Mouse (Mus musculus) embryonic fibroblast, embryonic 13.5 days (primary cell): ENCODE data around the gene Qpctl. TPM values are rescaled to one million over a fixed set of nuclear protein-coding genes. Genes with fewer than 3 reads are reported as not detected.
A peak's percentile ranks its signal among the peaks of the same experiment; 100 is the strongest.

Source experiments
- H3K27ac ChIP-seq: 2 replicates; pipeline ENCODE4 v1.5.1; 2012; ENCODE audit warnings: low read length, control low read depth, inconsistent platforms; ENCODE audit not compliant: insufficient read depth
- H3K4me1 ChIP-seq: 2 replicates; pipeline ENCODE4 v1.6.1; 2011; ENCODE audit warnings: low read length; ENCODE audit not compliant: control insufficient read depth, insufficient read depth
- H3K4me3 ChIP-seq: 2 replicates; pipeline ENCODE4 v1.5.1; 2011; ENCODE audit warnings: mild to moderate bottlenecking, control low read depth, low read length; ENCODE audit not compliant: insufficient read depth
- CTCF ChIP-seq: IDR thresholded peaks from 2 replicates; pipeline ENCODE4 v1.5.1; 2011; ENCODE audit warnings: mild to moderate bottlenecking, control low read depth, low read length, moderate library complexity, borderline replicate concordance; ENCODE audit not compliant: insufficient read depth
- POLR2A ChIP-seq: IDR thresholded peaks from 2 replicates; pipeline ENCODE4 v1.6.1; 2011; ENCODE audit warnings: low read depth, mild to moderate bottlenecking, control low read depth, low read length, moderate library complexity
- polyA plus RNA-seq: library from polyadenylated mRNA; stranded (reverse); fragments of >200 nt; gene quantifications from 2 replicates; pipeline ENCODE4 v1.2.4, GENCODE M21; 2011; ENCODE audit warnings: low read depth; ENCODE audit not compliant: missing spikeins, insufficient read length

The Qpctl gene
- polyA plus RNA-seq, 1 experiment: 16.3 TPM

GRCm38 (mm10) chr7:19178443-19179092, 29.5 kb upstream of the Qpctl start:
- Histone ChIP-seq H3K4me3 (peak overlapping the region; percentile 12; the same call in 1 of the 2 replicates), H3K27ac (no peak overlapping the region), H3K4me1 (peaks cover 2% of the 10 kb centered on the region; the same call in 1 of the 2 replicates)
- TF ChIP-seq POLR2A (no peak), CTCF (peak; percentile 39; the same call in 1 of the 2 replicates)

DNA sequence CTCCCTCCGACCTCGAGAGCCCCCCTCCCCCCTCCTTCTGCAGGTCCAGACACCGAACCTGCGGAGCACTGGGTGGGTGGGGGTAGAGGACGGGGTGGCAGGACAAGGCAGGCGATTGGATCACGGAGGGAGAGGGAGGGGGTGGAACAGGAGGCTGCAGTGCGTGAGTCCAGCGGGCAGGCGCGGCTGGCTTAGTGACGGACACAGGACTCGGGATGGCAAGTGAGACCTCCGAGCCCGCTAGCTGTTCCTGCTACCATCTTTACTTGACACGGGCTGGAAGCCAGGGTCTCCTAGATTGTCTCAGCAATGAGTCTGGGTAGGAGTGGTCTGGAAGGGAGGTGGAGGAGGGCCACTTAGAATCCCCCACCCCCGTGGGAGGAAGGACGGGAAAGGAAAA, 28.9 kb upstream of the Qpctl start:
- no peak overlapping the region for H3K27ac ChIP-seq
- peaks cover 2% of the 10 kb centered on the region; the same call in 1 of the 2 replicates for H3K4me1 ChIP-seq
- TF ChIP-seq POLR2A: no peak
- TF ChIP-seq CTCF: no peak
- H3K4me3 ChIP-seq: no peak overlapping the region

- no peak overlapping the region for H3K4me3 ChIP-seq
- H3K4me1 ChIP-seq: no peaks in the 10 kb centered on the region
- H3K27ac ChIP-seq: no peak overlapping the region
- TF ChIP-seq POLR2A: no peak
- TF ChIP-seq CTCF: no peak
These were observed 28.1 kb upstream of the Qpctl start for GRCm38 (mm10) chr7:19177216-19177615.

DNA sequence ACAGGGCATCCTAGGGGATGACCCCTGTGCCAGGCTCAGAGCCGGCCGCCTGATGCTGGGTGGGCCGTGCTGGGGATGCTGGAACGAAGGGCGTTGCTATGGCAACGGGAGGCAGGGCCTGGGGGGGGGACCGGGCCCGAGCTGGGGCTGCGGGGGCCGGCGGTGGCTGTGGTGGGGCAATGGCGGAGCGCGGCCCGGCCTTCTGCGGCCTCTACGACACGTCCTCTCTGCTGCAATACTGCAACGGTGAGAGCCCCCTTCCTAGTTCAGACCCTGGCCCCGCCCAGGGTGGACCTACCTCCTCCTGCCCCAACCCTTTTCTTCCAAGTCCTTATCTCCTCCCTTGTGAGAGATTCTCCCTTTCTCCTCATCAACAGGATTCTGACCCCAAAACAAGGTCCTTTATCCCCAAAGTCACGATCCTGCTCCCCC, 27.4 kb upstream of the Qpctl start:
- no peak overlapping the region for H3K4me3 ChIP-seq
- no peak overlapping the region for H3K27ac ChIP-seq
- no peaks in the 10 kb centered on the region for H3K4me1 ChIP-seq
- no peak for TF ChIP-seq CTCF
- TF ChIP-seq POLR2A: no peak

DNA sequence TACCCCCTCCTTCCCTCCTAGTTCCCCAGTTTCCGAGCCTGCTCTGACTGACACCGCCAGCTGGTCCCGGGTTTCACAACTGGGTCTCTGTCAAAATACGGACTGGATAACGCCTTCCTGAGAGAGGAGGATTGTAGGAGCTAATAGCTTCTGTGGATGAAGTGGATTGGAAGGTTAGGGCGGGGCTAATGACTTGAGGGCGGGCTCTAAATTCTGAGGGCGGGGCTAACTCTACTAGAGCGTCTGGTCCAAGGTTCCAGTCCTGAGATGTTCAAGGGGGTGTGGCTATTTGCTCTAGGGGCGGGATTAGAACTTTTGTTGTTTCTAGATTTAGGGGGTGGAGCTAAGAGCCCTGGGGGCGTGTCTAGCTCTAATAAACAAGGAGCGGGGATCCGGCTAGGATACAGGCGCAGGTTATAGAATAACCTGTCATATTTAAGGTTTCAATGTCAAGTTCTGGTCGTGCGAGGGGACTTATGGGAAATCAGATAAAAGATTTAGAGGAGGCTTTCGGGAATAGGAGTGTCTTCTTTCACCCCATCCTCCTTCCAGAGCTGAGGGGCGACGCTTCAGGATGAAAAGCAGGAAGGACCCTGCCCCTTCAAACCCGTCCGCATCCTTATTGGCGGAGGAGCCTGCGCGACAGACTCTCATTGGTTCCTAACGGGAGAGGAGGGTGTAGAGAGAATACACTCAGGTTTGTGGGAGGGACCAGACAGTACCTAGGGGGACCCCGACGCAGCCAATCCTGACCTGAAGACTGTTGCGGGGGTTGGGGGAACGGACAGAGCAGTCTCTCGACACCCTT, 26.8 kb upstream of the Qpctl start, which contains the start of gene Eml2:
Gene Eml2, plus strand, starts transcription at position 714 of the 808 bp plus-strand sequence.
- Histone ChIP-seq H3K4me3 (no peak within 1 kb of the TSS), H3K27ac (no peak within 1 kb of the TSS), H3K4me1 (no peaks in the 10 kb centered on the region)
- no peak for TF ChIP-seq POLR2A
- TF ChIP-seq CTCF: no peak

DNA sequence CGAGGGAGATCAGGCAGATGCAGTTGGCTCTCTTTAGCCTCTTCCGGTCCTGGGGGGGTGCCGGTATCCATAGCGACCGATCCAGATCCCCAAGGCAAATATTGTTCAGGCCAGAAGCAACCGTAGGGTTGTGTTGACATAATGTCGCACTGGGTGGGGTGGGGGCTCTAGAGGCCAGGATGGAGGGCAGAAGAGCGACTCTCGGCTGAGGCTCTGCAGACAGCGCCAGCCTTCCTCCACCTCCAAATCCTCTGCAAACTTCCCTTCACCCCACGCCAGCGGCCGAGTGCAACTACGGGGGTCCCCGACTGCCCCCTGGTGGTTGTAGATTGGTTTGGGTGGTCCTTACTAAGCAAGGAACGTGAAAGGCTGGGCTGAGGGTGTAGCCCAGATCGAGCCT, 23.8 kb upstream of the Qpctl start:
- no peak for TF ChIP-seq POLR2A
- TF ChIP-seq CTCF: peak; percentile 48; the same call in 1 of the 2 replicates
- H3K4me1 ChIP-seq: no peaks in the 10 kb centered on the region
- no peak overlapping the region; the same call in 1 of the 2 replicates for H3K4me3 ChIP-seq
- H3K27ac ChIP-seq: no peak overlapping the region

DNA sequence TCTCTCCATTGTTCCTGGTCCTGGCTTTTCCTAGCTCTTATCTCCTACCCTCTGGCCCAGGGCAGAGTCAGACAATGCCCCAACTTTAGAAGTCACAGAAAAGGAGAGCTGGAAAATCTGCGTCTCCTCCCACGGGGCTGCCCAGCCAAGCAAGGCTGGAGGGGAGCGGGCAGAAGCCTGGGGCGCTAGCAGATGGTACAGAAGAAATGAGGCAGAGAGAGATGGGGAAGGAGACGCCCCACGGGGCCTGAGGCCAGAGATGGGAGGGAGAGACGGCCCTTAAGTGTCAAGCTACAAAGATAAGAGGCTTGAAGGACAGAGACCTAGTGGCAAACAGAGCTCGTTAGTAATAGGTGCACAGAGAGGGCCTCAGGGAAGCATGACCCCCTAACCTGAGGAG, 22.7 kb upstream of the Qpctl start:
- no peak for TF ChIP-seq POLR2A
- no peak for TF ChIP-seq CTCF
- Histone ChIP-seq H3K27ac (no peak overlapping the region), H3K4me3 (no peak overlapping the region), H3K4me1 (no peaks in the 10 kb centered on the region)

DNA sequence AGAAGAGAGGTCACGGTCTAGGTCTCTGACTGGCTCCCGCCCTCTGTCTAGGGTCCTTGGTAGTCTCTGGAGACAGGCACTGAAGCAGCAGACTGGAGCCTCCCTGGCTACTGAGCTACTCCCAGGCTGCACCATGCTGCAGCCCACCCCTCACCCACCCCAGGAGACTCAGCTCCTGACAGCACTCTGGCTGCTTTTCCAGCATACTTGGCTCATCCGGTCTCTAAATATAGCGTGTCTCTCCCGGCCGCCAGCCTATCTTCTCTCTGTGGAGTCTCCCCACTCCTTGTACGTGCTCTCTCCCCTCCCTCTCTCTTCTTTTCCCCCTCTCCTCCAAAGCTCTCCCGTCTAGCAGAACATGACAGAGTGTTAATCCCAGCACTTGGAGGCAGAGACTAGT, 21.1 kb upstream of the Qpctl start:
- Histone ChIP-seq H3K4me3 (no peak overlapping the region), H3K27ac (no peak overlapping the region), H3K4me1 (no peaks in the 10 kb centered on the region)
- TF ChIP-seq CTCF (no peak), POLR2A (no peak)

DNA sequence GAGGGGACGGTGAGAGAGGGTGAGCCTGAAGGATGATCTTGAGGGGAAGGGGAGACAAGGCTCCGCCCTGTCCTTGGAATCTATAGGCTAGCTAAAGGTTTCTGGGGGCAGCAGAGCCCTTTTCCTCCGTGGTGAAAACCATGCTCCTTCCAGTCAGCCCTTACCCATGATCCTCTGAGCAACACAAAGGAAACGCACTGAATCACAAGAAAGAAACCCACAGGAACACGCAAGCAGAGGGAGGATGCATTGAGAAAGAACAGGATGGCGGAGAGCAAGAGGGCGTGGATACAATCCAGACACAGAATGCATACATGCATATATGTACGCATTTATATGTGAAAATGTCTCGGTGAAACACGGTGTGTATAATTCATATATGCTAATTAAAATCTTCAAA, 20.4 kb upstream of the Qpctl start:
- Histone ChIP-seq H3K27ac (no peak overlapping the region), H3K4me3 (no peak overlapping the region), H3K4me1 (no peaks in the 10 kb centered on the region)
- TF ChIP-seq CTCF (no peak), POLR2A (no peak)

- Histone ChIP-seq H3K4me1 (no peaks in the 10 kb centered on the region), H3K4me3 (no peak overlapping the region), H3K27ac (no peak overlapping the region)
- TF ChIP-seq POLR2A (no peak), CTCF (no peak)
These were observed 17.9 kb upstream of the Qpctl start for GRCm38 (mm10) chr7:19166990-19167389.
